Mouse (Mus musculus): ENCODE results near the gene Sidt2. TPM values are rescaled to one million over a fixed set of nuclear protein-coding genes. Genes with fewer than 3 reads are reported as not detected.
A peak's percentile ranks its signal among the peaks of the same experiment; 100 is the strongest.

The Sidt2 gene
- polyA plus RNA-seq, 1 experiment from 2014 or later: 43.9 TPM

DNA sequence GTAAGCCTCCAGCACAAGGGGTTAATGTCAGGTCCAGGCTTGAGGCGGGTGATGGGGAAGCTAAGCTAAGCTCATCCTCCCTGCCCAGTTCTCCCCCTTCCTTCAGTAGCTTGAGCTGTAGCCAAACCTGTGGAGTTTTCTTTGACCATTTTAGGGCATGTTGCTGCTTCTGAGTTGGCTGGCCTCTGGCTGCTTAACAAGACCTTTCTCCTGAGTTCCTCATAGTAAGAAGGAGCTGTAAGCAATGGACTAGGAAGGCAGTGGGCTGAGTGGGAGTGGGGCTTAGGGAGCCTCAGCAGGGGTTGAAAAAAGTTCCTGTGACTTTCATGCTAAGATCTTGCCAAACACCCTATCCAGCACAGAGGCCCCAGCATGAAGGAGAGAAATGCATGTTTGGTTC lies 35.2 kb downstream of the Sidt2 start:
- H3K36me3 ChIP-seq (ENCODE audit: control insufficient read depth, insufficient read depth, low read length): peaks cover 87% of the 10 kb centered on the region
- no peak overlapping the region for H3K4me3 ChIP-seq (ENCODE audit: control insufficient read depth in 1 of 2, insufficient read depth in 1 of 2, low read depth in 1 of 2, low read length in 2 of 2)
- ATAC-seq (ENCODE audit: insufficient number of reproducible peaks, insufficient read depth, low FRiP score, low read depth): no peak
- no peaks in the 10 kb centered on the region for H3K4me1 ChIP-seq (ENCODE audit: control insufficient read depth in 2 of 2, insufficient read depth in 2 of 2, low read length in 2 of 2)
- no peaks in the 10 kb centered on the region for H3K9me3 ChIP-seq (ENCODE audit: control insufficient read depth, low read length)
- no peak overlapping the region for H3K27ac ChIP-seq (replicated peaks in 1 of 2; ENCODE audit: control insufficient read depth in 1 of 2, insufficient read depth in 1 of 2, low read depth in 2 of 2, low read length in 2 of 2)
- no peak overlapping the region for H3K4me2 ChIP-seq (ENCODE audit: low read length)
- 50% methylated on average over 1 of the region's 1 CpGs for WGBS
- H3K27me3 ChIP-seq (ENCODE audit: control insufficient read depth, insufficient read depth, low read length): no peaks in the 10 kb centered on the region
- H3K9ac ChIP-seq (ENCODE audit: low read length): no peak overlapping the region

DNA sequence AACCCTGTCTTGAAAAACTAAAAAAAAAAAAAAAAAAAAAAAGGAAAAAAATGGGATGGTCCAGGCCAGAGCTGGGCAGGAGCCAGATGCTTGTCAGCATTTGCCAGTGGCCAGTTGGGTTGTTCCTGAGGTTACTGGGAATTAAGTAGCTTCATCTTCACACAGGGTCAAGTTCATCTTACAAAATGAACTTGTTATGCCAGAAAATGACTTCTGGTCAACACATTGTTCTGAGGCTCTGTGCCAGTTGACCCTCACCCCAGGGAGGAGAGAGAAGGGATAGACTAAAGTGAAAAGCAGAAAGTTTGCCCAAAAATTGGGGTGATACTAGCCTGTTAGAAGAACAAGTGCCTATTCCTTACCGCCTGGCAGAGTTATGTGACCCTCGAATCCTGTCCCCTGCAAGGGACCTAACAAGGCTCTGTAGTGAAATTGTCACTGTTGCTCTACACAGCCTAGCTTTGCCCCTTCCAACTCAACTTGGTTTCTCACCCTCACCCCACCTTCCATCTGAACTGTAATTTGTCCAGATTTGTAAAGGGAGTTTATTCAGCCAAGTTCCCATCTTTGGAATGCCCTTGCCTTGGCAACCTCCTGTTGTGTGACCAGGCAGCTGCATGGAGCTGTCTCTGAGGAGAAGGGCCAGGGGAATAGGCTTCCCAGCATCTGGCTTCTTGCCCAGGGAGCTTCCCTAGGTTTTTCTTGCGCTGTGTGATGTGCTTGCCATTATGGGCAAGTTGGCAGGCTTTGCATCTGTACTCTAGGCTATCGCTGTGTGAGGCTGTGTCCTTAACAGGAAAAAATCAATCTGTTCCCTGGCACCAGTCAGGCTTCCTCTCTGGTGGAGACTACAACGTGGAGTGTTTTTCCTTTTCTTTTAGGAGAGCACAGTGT lies 37.8 kb downstream of the Sidt2 start:
- H3K36me3 ChIP-seq (ENCODE audit: control insufficient read depth, insufficient read depth, low read length): peaks cover 96% of the 10 kb centered on the region
- H3K27me3 ChIP-seq (ENCODE audit: control insufficient read depth, insufficient read depth, low read length): no peaks in the 10 kb centered on the region
- H3K9ac ChIP-seq (ENCODE audit: low read length): no peak overlapping the region
- H3K27ac ChIP-seq (replicated peaks in 1 of 2; ENCODE audit: control insufficient read depth in 1 of 2, insufficient read depth in 1 of 2, low read depth in 2 of 2, low read length in 2 of 2): no peak overlapping the region
- WGBS: 85% methylated on average over 5 of the region's 5 CpGs
- no peak overlapping the region for H3K4me2 ChIP-seq (ENCODE audit: low read length)
- no peak for ATAC-seq (ENCODE audit: insufficient number of reproducible peaks, insufficient read depth, low FRiP score, low read depth)
- no peaks in the 10 kb centered on the region for H3K4me1 ChIP-seq (ENCODE audit: control insufficient read depth in 2 of 2, insufficient read depth in 2 of 2, low read length in 2 of 2)
- H3K9me3 ChIP-seq (ENCODE audit: control insufficient read depth, low read length): no peaks in the 10 kb centered on the region
- no peak overlapping the region for H3K4me3 ChIP-seq (ENCODE audit: control insufficient read depth in 1 of 2, insufficient read depth in 1 of 2, low read depth in 1 of 2, low read length in 2 of 2)

DNA sequence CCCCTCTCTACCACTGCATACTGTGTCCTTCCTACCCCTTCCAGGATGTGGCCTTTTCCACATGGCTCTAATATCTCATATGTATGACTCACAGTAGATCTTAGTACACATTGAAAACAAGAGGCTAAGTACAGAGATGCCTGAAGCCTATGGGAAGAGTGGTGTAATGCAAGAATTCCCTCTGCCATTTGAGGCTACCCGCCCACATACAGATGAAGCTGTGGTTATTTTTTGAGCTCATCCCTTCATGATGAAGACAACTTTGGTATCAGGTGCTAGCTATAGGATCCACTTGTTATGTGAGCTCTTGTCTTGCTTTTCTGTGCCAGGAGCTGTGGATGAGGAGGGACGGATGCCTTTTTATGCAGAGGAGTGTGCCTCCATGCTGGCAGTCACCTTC lies 39.4 kb downstream of the Sidt2 start:
- 88% methylated on average over 2 of the region's 2 CpGs for WGBS
- ATAC-seq (ENCODE audit: insufficient number of reproducible peaks, insufficient read depth, low FRiP score, low read depth): no peak
- no peaks in the 10 kb centered on the region for H3K27me3 ChIP-seq (ENCODE audit: control insufficient read depth, insufficient read depth, low read length)
- peaks cover 99% of the 10 kb centered on the region for H3K36me3 ChIP-seq (ENCODE audit: control insufficient read depth, insufficient read depth, low read length)
- no peaks in the 10 kb centered on the region for H3K9me3 ChIP-seq (ENCODE audit: control insufficient read depth, low read length)
- no peak overlapping the region for H3K4me2 ChIP-seq (ENCODE audit: low read length)
- H3K9ac ChIP-seq (ENCODE audit: low read length): no peak overlapping the region
- H3K4me1 ChIP-seq (ENCODE audit: control insufficient read depth in 2 of 2, insufficient read depth in 2 of 2, low read length in 2 of 2): no peaks in the 10 kb centered on the region
- no peak overlapping the region for H3K4me3 ChIP-seq (ENCODE audit: control insufficient read depth in 1 of 2, insufficient read depth in 1 of 2, low read depth in 1 of 2, low read length in 2 of 2)
- H3K27ac ChIP-seq (replicated peaks in 1 of 2; ENCODE audit: control insufficient read depth in 1 of 2, insufficient read depth in 1 of 2, low read depth in 2 of 2, low read length in 2 of 2): no peak overlapping the region

GRCm38 (mm10) chr9:45911673-45912072 lies 43.4 kb downstream of the Sidt2 start:
- no peak overlapping the region for H3K9ac ChIP-seq (ENCODE audit: low read length)
- no peak overlapping the region for H3K4me2 ChIP-seq (ENCODE audit: low read length)
- H3K4me3 ChIP-seq (ENCODE audit: control insufficient read depth in 1 of 2, insufficient read depth in 1 of 2, low read depth in 1 of 2, low read length in 2 of 2): no peak overlapping the region
- no peak for ATAC-seq (ENCODE audit: insufficient number of reproducible peaks, insufficient read depth, low FRiP score, low read depth)
- peaks cover 83% of the 10 kb centered on the region for H3K36me3 ChIP-seq (ENCODE audit: control insufficient read depth, insufficient read depth, low read length)
- no peaks in the 10 kb centered on the region for H3K27me3 ChIP-seq (ENCODE audit: control insufficient read depth, insufficient read depth, low read length)
- peaks cover 0 to 8% of the 10 kb centered on the region in 2 experiments; a peak in 2 of 4 replicates for H3K4me1 ChIP-seq (ENCODE audit: control insufficient read depth in 2 of 2, insufficient read depth in 2 of 2, low read length in 2 of 2)
- 48% methylated on average over 1 of the region's 1 CpGs for WGBS
- H3K27ac ChIP-seq (replicated peaks in 1 of 2; ENCODE audit: control insufficient read depth in 1 of 2, insufficient read depth in 1 of 2, low read depth in 2 of 2, low read length in 2 of 2): no peak overlapping the region
- H3K9me3 ChIP-seq (ENCODE audit: control insufficient read depth, low read length): no peaks in the 10 kb centered on the region

- no peaks in the 10 kb centered on the region for H3K9me3 ChIP-seq (ENCODE audit: control insufficient read depth, low read length)
- no peak overlapping the region for H3K9ac ChIP-seq (ENCODE audit: low read length)
- H3K27me3 ChIP-seq (ENCODE audit: control insufficient read depth, insufficient read depth, low read length): no peaks in the 10 kb centered on the region
- peaks cover 0 to 8% of the 10 kb centered on the region in 2 experiments; a peak in 2 of 4 replicates for H3K4me1 ChIP-seq (ENCODE audit: control insufficient read depth in 2 of 2, insufficient read depth in 2 of 2, low read length in 2 of 2)
- no peak overlapping the region for H3K27ac ChIP-seq (replicated peaks in 1 of 2; ENCODE audit: control insufficient read depth in 1 of 2, insufficient read depth in 1 of 2, low read depth in 2 of 2, low read length in 2 of 2)
- ATAC-seq (ENCODE audit: insufficient number of reproducible peaks, insufficient read depth, low FRiP score, low read depth): no peak
- no peak overlapping the region for H3K4me3 ChIP-seq (ENCODE audit: control insufficient read depth in 1 of 2, insufficient read depth in 1 of 2, low read depth in 1 of 2, low read length in 2 of 2)
- H3K36me3 ChIP-seq (ENCODE audit: control insufficient read depth, insufficient read depth, low read length): peaks cover 76% of the 10 kb centered on the region
- WGBS: 95% methylated on average over 3 of the region's 3 CpGs
- H3K4me2 ChIP-seq (ENCODE audit: low read length): no peak overlapping the region
Observed at GRCm38 (mm10) chr9:45910995-45911394, 44.1 kb downstream of the Sidt2 start.

GRCm38 (mm10) chr9:45907078-45907428 lies 48.0 kb downstream of the Sidt2 start:
- Histone ChIP-seq H3K27me3 (ENCODE audit: control insufficient read depth, insufficient read depth, low read length) (no peaks in the 10 kb centered on the region), H3K4me2 (ENCODE audit: low read length) (peak overlapping the region; percentile 64), H3K9me3 (ENCODE audit: control insufficient read depth, low read length) (no peaks in the 10 kb centered on the region), H3K27ac (replicated peaks in 1 of 2; ENCODE audit: control insufficient read depth in 1 of 2, insufficient read depth in 1 of 2, low read depth in 2 of 2, low read length in 2 of 2) (peak overlapping the region; percentile 4 to 99), H3K36me3 (ENCODE audit: control insufficient read depth, insufficient read depth, low read length) (peaks cover 52% of the 10 kb centered on the region), H3K9ac (ENCODE audit: low read length) (peak overlapping the region; percentile 98), H3K4me3 (ENCODE audit: control insufficient read depth in 1 of 2, insufficient read depth in 1 of 2, low read depth in 1 of 2, low read length in 2 of 2) (peak overlapping the region; percentile 85 to 90), H3K4me1 (ENCODE audit: control insufficient read depth in 2 of 2, insufficient read depth in 2 of 2, low read length in 2 of 2) (peaks cover 0 to 20% of the 10 kb centered on the region in 2 experiments; a peak in 2 of 4 replicates)
- peak; percentile 17; the same call in 1 of the 2 replicates for ATAC-seq (ENCODE audit: insufficient number of reproducible peaks, insufficient read depth, low FRiP score, low read depth)
- WGBS: 0% methylated on average over 19 of the region's 19 CpGs

DNA sequence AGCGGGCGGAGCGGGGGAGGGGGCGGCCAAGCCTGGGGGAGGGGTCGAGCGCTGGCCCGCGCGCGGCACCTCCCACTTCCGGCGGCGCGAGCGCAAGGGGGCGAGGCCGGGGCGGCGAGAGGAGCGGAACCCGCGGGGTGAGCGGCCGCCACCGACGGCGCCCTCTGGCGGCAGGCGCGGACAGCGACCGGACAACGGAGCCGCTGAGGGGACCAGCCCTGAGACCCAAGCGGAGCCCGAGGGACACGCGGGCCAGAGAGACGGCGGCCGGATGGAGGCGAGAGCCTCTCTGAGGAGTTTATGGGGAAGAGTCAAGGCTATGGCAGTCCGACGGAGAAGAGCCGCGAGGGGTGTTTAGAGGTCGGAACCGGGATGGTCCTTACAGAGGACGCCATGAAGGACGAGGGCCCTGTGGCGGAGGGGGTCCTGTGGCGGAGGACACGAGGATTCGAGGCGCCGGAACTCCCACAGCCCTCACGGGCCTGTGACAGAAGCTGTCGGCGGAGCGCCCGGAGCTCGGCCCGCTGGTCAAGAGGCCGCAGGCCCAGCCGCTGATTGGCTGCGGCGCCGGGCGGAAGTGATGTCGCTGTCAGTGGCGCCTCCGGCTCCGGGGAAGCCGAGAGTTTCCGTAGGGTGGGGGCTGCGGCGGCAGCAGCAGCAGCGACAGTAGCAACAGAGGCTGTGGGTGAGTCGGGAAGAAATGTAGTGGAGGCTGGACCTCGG lies 48.5 kb downstream of the Sidt2 start, which contains the start of the genes Pcsk7 and Rnf214:
Gene Pcsk7, plus strand, starts transcription at position 143 of the 723 bp plus-strand sequence.
Gene Rnf214, minus strand, starts transcription at position 557 of the 723 bp plus-strand sequence.
- Histone ChIP-seq H3K4me1 (ENCODE audit: control insufficient read depth in 2 of 2, insufficient read depth in 2 of 2, low read length in 2 of 2) (peaks cover 0 to 20% of the 10 kb centered on the region in 2 experiments; a peak in 2 of 4 replicates), H3K27me3 (ENCODE audit: control insufficient read depth, insufficient read depth, low read length) (no peaks in the 10 kb centered on the region), H3K9ac (ENCODE audit: low read length) (peak within 1 kb of the TSS; percentile 98), H3K9me3 (ENCODE audit: control insufficient read depth, low read length) (no peaks in the 10 kb centered on the region), H3K4me2 (ENCODE audit: low read length) (peak within 1 kb of the TSS; percentile 64), H3K36me3 (ENCODE audit: control insufficient read depth, insufficient read depth, low read length) (peaks cover 52% of the 10 kb centered on the region), H3K4me3 (ENCODE audit: control insufficient read depth in 1 of 2, insufficient read depth in 1 of 2, low read depth in 1 of 2, low read length in 2 of 2) (peak within 1 kb of the TSS; percentile 85 to 90), H3K27ac (replicated peaks in 1 of 2; ENCODE audit: control insufficient read depth in 1 of 2, insufficient read depth in 1 of 2, low read depth in 2 of 2, low read length in 2 of 2) (peak within 1 kb of the TSS; percentile 98 to 99)
- WGBS: under 1% methylated on average over 63 of the region's 80 CpGs
- peak; percentile 91 for ATAC-seq (ENCODE audit: insufficient number of reproducible peaks, insufficient read depth, low FRiP score, low read depth)
